Mouse (Mus musculus) frontal cortex, postnatal 36 days (tissue): ENCODE results near the gene Gm5475.

Source experiments
- DNase-seq, 2 experiments: peaks; one replicate each; pipeline ENCODE4 v3.0.0; 2022; ENCODE audit warnings: low spot score in 2 of 2

Gm5475 gene

GRCm38 (mm10) chr15:100448572-100448971, 26.6 kb downstream of the Gm5475 start:
- no peak for DNase-seq

GRCm38 (mm10) chr15:100449495-100449894, 27.5 kb downstream of the Gm5475 start:
- DNase-seq, result no peak

- DNase-seq, result peak in 1 of 2 experiments; percentile 34
These were observed 29.3 kb downstream of the Gm5475 start for GRCm38 (mm10) chr15:100451245-100451644.

- no peak for DNase-seq
These were observed 30.5 kb downstream of the Gm5475 start for GRCm38 (mm10) chr15:100452486-100452885.

- no peak for DNase-seq
These were observed 34.5 kb downstream of the Gm5475 start for GRCm38 (mm10) chr15:100456356-100456991.

GRCm38 (mm10) chr15:100457340-100457739, 35.4 kb downstream of the Gm5475 start:
- DNase-seq, result peak; percentile 65

- peak in 1 of 2 experiments; percentile 49 for DNase-seq
These were observed 36.1 kb downstream of the Gm5475 start for GRCm38 (mm10) chr15:100458055-100458454.

- no peak for DNase-seq
These were observed 39.0 kb downstream of the Gm5475 start for GRCm38 (mm10) chr15:100460942-100461341.

- no peak for DNase-seq
These were observed 39.7 kb downstream of the Gm5475 start for GRCm38 (mm10) chr15:100461646-100462045.

- DNase-seq, result no peak
These were observed 40.1 kb downstream of the Gm5475 start for GRCm38 (mm10) chr15:100462086-100462485.

GRCm38 (mm10) chr15:100463712-100464111, 41.8 kb downstream of the Gm5475 start:
- DNase-seq, result peak; percentile 69 to 79

- DNase-seq, result no peak
These were observed 43.5 kb downstream of the Gm5475 start for GRCm38 (mm10) chr15:100465432-100465831.

GRCm38 (mm10) chr15:100467738-100468137, 45.8 kb downstream of the Gm5475 start:
- no peak for DNase-seq

GRCm38 (mm10) chr15:100468295-100469188, 46.6 kb downstream of the Gm5475 start, which contains the start of gene Letmd1:
Gene Letmd1 (plus strand): TSS chr15:100469023.
- DNase-seq, result peak; percentile 89 to 90

GRCm38 (mm10) chr15:100469189-100469545, 47.2 kb downstream of the Gm5475 start:
- no peak for DNase-seq

- no peak for DNase-seq
These were observed 48.1 kb downstream of the Gm5475 start for GRCm38 (mm10) chr15:100470037-100470436.

GRCm38 (mm10) chr15:100473926-100474503, 52.1 kb downstream of the Gm5475 start:
- no peak for DNase-seq
